Mouse (Mus musculus) subcutaneous adipose tissue, adult 2 months (tissue): ENCODE results near the gene St8sia6. TPM values are rescaled to one million over a fixed set of nuclear protein-coding genes. Genes with fewer than 3 reads are reported as not detected.

ENCODE experiments used
- polyA plus RNA-seq: library from polyadenylated mRNA; depleted of rRNA; stranded (reverse); fragments of >200 nt; gene quantifications from 2 replicates; pipeline ENCODE4 v1.2.3, GENCODE M21; 2012; ENCODE audit warnings: low replicate concordance; rRNA removed

The St8sia6 gene
- 0.62 and 0.72 TPM in 2 replicates for polyA plus RNA-seq

GRCm38 (mm10) chr2:13793969-13794363, at the start of gene St8sia6:
Gene St8sia6, minus strand, starts transcription at chr2:13794064.

Other genes starting within 250 kb of the St8sia6 start
- 2.0 and 2.9 TPM in 2 replicates for gene Trdmt1, start 249.4 kb downstream of the St8sia6 start, polyA plus RNA-seq
- 2,200 and 3,974 TPM in 2 replicates for gene Vim, start 220.1 kb downstream of the St8sia6 start, polyA plus RNA-seq